Comparison of ENCODE assay signal across 13 mouse cellular contexts in the genomic region with DNA sequence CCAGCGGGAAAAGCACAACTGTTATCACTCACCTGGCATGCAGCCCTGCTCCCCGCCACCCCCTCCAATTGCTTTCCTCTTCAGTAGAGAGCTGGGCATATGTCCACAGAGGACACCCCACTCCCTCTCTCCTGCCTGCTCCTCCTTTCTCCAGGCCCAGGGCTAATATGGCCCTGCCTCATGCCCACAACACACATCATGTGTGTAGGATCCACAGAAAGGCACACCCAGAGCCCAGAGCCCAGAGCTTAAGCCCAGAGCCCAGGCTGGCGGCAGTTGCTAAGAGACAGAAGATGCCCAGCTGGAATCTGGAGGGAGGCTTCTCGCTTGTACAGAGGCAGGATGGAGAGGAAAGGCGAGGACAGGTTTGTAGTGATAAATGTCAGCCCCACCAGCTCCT. TPM values are rescaled to one million over a fixed set of nuclear protein-coding genes. Genes with fewer than 3 reads are reported as not detected.
A peak's percentile ranks its signal among the peaks of the same experiment; 100 is the strongest.
DNase-seq lines count a peak whose midpoint lies in the region; ATAC-seq lines count a peak whose summit lies in the region.
"Had no signal": no experiment of that assay in that cellular context is flagged by ENCODE, and none has a peak within 500 bp of the region (broad histone marks: within the 10 kb centered on the region; RNA-seq: fewer than 3 reads in every experiment).

No protein-coding gene starts in this region.

- H3K4me3 ChIP-seq in forebrain, embryonic 14.5 days (ENCODE audit: low read depth, low read length) = no peak overlapping the region
- H3K4me3 ChIP-seq: erythroblast, embryonic 14.5 days; liver, embryonic 12.5 days; megakaryocyte, embryonic 14.5 days had no signal

- H3K27ac ChIP-seq in forebrain, embryonic 14.5 days (ENCODE audit: low read depth, low read length) = peak overlapping the region; percentile 49
- H3K27ac ChIP-seq: liver, embryonic 12.5 days had no signal

- no peak for ATAC-seq in cerebellum, adult (ENCODE audit: insufficient number of reproducible peaks, low FRiP score, low TSS enrichment)
- peak; percentile 13; the same call in 1 of the 2 replicates for ATAC-seq in forebrain, embryonic 14.5 days
- ATAC-seq: liver, embryonic 12.5 days had no signal

- no peaks in the 10 kb centered on the region for H3K9me3 ChIP-seq in forebrain, embryonic 14.5 days (replicated peaks; ENCODE audit: control insufficient read depth, low read length)
- H3K9me3 ChIP-seq: liver, embryonic 12.5 days; megakaryocyte, embryonic 14.5 days had no signal

- WGBS in forebrain, embryonic 14.5 days = 31% methylated on average over 5 of the region's 5 CpGs

- H3K36me3 ChIP-seq in forebrain, embryonic 14.5 days (ENCODE audit: control insufficient read depth, insufficient read depth, low read length) = no peaks in the 10 kb centered on the region
- H3K36me3 ChIP-seq: liver, embryonic 12.5 days had no signal

- no peak overlapping the region for H3K4me2 ChIP-seq in forebrain, embryonic 14.5 days (ENCODE audit: low read length)
- H3K4me2 ChIP-seq: liver, embryonic 12.5 days had no signal

- no peaks in the 10 kb centered on the region for H3K27me3 ChIP-seq in forebrain, embryonic 14.5 days (replicated peaks; ENCODE audit: control insufficient read depth, insufficient read depth, low read length)

- H3K4me1 ChIP-seq in forebrain, embryonic 14.5 days (ENCODE audit: control insufficient read depth, insufficient read depth, low read length) = peaks cover 46% of the 10 kb centered on the region

- peak; percentile 19 to 45 for DNase-seq in cerebellum, postnatal 14 days
- peak; percentile 66 for DNase-seq in forebrain, embryonic 14.5 days (ENCODE audit: low spot score)
- DNase-seq in left cerebral cortex, postnatal 36 days (ENCODE audit: low spot score in 2 of 2) = peak; percentile 57 to 63
- peak; percentile 53 to 60 for DNase-seq in right cerebral cortex, adult 2 months (ENCODE audit: low spot score in 2 of 2)
- no peak for DNase-seq in ovary, postnatal 14 days (ENCODE audit: low spot score)
- no peak for DNase-seq in ovary, postnatal 36 days (ENCODE audit: low spot score)
- DNase-seq in testis, postnatal 10 days (ENCODE audit: low spot score) = no peak
- DNase-seq: adrenal gland, adult 8-10 months; cerebellum, adult 9-11 months had no signal

- intact Hi-C loops in left cerebral cortex, postnatal 36 days (cut with DNase I) = no loop called here

- H3K9ac ChIP-seq in forebrain, embryonic 14.5 days (ENCODE audit: low read length) = no peak overlapping the region
- H3K9ac ChIP-seq: liver, embryonic 12.5 days had no signal

RNA-seq across cellular contexts. Expression of gene Slit1, which starts 49.7 kb away (rescaled TPM):
- polyA plus RNA-seq in forebrain, embryonic 14.5 days (2014; fragmentation: Nextera tagmentation; extraction: Ambion mirVana) = 13.5 and 22.5 TPM in 2 replicates
- total RNA-seq in left cerebral cortex, postnatal 36 days (2021) = 10 to 100 TPM; 47.8 to 59.1 TPM

Comparison
In these comparisons a context has a peak if more than half of its experiments do, and no peak if none do; other contexts are left out.
1. DNase-seq: peak in cerebellum, postnatal 14 days (2 of 2), forebrain, embryonic 14.5 days (single experiment), left cerebral cortex, postnatal 36 days (2 of 2) and right cerebral cortex, adult 2 months (2 of 2); none in ovary, postnatal 14 days (single experiment), ovary, postnatal 36 days (single experiment) and testis, postnatal 10 days (single experiment).